Mouse (Mus musculus) megakaryocyte, embryonic 14.5 days (primary cell): ENCODE measurements around the gene Nfatc2ip.

ENCODE experiments used
- FLI1 ChIP-seq: IDR thresholded peaks from 2 replicates; pipeline ENCODE4 v1.6.1; 2012; ENCODE audit warnings: low read length, inconsistent platforms, mixed read lengths
- GATA1 ChIP-seq: IDR thresholded peaks from 3 replicates; pipeline ENCODE4 v1.6.1; 2012; ENCODE audit warnings: mixed read lengths, low read length, inconsistent platforms, borderline replicate concordance

DNA sequence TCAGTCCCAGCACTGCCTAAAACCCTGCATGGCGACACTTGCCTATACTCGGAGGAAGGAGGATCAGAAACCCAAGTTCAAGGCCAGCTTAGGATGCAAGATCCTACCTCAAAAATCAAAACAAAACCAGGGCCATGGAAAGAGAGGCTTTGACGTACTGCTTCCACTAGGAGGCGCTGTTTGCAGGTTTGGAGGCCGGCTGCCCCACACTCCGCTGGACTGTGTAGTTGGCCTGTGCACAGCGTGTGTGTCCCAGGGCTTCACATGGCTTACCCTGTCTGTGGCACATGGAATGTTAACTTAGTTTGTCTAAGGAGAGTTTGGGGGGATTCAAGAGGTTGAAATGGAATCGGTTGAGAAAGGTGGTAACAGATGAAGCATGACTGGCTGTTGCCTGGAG, 40.3 kb upstream of the Nfatc2ip start:
- TF ChIP-seq GATA1 (no peak), FLI1 (no peak)
